Mouse (Mus musculus): ENCODE data around the gene Pp2d1.

Gene Pp2d1

DNA sequence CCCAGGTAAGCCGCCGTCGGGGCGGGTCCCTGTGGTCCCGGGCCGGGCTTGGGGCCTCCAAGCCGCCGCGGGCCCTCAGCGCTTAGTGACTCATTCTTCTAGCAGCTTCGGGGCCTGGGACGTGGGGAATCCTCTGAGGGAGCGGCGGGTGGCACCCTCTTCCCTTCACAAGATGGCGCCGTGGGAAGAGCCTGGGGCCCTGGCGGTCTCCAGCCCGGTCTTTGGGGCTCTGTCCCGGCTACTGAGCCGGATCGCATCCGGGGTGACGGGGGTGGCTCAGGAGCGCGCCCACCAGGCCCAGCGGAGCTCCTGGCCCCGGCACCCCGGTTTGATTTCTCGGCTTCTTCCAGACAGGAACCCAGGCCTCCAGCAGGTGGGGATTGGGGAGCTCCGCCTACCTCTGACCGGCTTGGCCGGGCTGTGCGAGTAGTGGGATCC, 59.6 kb downstream of the Pp2d1 start:
- CTCF ChIA-PET = no interaction called here

DNA sequence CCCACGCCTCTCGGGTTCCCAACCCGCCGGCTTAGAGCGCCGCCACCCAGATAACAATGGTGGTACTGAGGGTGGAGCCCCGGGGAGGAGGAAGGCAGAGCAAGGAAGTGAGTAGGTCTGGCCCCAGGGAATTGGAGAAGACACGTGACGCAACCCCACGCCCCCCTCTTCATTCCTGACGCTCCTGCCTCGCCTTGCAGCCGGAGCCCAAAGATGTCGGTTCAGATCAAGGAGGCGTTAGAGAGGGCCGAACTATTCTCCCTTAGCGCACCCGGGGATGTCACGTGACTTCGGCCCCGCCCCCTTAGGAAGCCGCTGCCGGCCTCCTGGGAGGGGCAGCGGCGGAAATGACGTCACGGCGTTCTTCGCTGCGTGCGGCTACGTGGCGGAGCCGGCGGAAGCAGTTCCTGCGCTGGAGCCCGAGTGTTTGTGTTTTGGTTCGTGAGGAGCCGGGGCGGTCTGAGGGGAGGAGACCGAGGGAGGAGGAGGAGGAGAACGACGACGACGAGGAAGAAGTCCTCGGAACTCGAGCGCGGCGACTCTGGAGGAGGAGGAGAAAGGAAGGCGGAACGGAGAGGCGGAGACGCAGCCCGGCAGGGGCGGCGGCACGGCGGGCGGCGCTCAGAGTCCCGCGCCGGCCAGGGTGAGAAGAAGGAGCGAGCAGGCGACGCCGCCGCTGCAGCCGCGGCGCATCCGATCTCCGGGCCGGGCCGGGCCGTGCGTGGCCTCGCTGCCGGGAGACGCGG, 60.2 kb downstream of the Pp2d1 start, which contains the start of gene Rab5a:
Gene Rab5a, plus strand, starts transcription at position 377 of the 746 bp plus-strand sequence.
- CTCF ChIA-PET = no interaction called here

- CTCF ChIA-PET = interaction anchor here (0.6 kb wide), 1 partner anchor 119 kb away, joined by 4 read pairs; no protein-coding TSS in a partner anchor
Measured at GRCm38 (mm10) chr17:53478066-53478857, 61.0 kb downstream of the Pp2d1 start.

DNA sequence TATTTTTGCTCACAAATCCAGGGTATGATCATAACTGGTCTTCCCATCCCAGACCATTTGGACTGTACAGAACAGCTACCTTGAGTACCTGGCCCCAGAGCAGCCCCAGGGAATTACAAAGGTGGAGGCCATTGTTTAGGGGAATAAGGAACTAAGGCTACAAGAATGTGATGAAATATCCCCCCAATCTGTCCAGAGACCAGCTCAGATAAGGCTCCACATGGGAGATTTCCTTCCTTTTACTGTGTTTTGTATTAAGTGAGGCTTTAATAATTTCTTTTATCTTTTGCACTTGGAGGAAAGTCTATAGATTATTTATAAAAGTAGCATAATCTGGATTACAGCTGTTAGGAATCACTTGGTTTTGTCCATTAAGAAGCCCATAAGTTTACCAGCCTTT, 70.6 kb downstream of the Pp2d1 start:
- CTCF ChIA-PET = no interaction called here

- CTCF ChIA-PET = no interaction called here
Measured at GRCm38 (mm10) chr17:53465569-53465968, 73.7 kb downstream of the Pp2d1 start.

DNA sequence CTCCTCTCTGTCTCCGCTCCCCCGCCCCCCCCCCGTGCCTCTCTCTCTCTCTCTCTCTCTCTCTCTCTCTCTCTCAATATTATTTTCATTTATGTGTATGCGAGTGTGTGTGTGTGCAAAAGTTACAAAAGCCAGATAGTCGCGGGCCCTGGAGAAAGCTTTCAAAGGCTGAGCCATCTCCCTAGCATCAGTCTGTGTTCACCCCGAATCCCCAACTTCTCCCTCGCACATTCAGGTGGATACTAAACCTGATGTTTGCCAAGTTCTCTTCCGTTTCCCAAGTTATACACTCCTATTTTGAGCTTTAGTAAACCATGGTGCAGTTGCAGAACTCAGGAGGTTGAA, 75.8 kb downstream of the Pp2d1 start:
- CTCF ChIA-PET = no interaction called here

DNA sequence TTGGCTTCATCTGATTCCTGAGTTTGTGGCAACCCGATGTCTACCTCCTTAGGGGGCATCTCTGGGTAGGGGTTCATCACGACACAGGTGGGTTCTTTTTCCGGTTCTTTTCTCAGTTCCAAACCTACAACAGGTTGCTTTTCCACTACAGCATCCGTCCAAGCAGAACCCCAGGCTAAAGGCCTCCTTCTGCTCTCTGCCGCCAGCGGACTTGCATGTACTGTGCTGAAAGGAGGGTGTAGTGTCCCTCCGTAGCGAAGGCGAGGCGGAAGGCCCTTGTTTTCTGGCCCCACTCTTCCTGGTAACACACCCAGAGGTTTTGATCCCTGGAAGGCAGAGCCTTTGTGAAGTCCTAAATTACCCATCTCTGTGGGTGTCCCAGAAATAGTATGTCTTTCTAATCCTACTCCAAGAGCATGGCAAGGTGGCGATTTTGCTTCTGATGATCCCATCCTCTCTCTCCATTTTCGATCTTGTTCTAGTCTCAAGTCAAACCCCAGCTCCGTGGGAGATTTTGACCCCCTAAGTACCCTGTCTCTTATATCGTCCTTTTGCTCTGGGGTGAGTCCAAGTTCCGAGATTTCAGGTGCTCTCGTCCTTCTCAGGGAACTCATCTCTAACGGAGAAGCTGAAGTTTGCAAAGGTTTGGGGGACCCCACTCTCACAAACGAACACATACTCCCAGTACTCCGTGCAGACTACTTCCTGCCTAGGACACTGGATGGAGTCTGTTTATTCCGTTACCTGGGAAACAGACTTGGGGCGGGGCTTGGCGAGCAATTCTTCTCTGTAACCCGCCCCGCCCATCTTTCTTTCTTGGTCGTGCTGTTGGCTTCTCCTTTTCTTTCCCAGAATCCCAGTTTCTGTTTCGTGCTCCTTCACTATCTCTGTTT, 76.4 kb downstream of the Pp2d1 start, which contains the start of gene Efhb:
Gene Efhb, minus strand, starts transcription at position 719 of the 893 bp plus-strand sequence.
- CTCF ChIA-PET = no interaction called here

Data from spleen, embryonic (tissue).